Mouse (Mus musculus) intestine, embryonic 14.5 days (tissue): ENCODE data around the gene Gm10271. TPM values are rescaled to one million over a fixed set of nuclear protein-coding genes. Genes with fewer than 3 reads are reported as not detected.

Experiments used
- ATAC-seq: fragments of 200-750 bp; cut with Nextera tagmentation; replicated peaks from 2 replicates; pipeline ENCODE4 v1.8.0; 2017; ENCODE audit warnings: low read depth, moderate number of reproducible peaks, moderate TSS enrichment, moderate library complexity; ENCODE audit not compliant: low FRiP score, low TSS enrichment
- DNase-seq: peaks from one replicate; pipeline ENCODE4 v3.0.0-alpha.2; 2018; ENCODE audit warnings: low spot score
- H3K27ac ChIP-seq: fragments of 300-500 bp; sonication (generic); 2 replicates; pipeline ENCODE4 v1.5.1; 2014; ENCODE audit warnings: low read depth, mild to moderate bottlenecking, control low read depth
- H3K27me3 ChIP-seq: fragments of 300-500 bp; sonication (generic); replicated peaks from 2 replicates; pipeline ENCODE4 v1.6.1; 2014; ENCODE audit warnings: low read length, control low read depth; ENCODE audit not compliant: control insufficient read depth, insufficient read depth
- H3K36me3 ChIP-seq: fragments of 300-500 bp; sonication (generic); 2 replicates; pipeline ENCODE4 v1.6.1; 2014; ENCODE audit warnings: low read length, control low read depth; ENCODE audit not compliant: control insufficient read depth, insufficient read depth
- H3K4me1 ChIP-seq: fragments of 300-500 bp; sonication (generic); replicated peaks from 2 replicates; pipeline ENCODE4 v1.6.1; 2014; ENCODE audit warnings: low read length, control low read depth, mixed read lengths; ENCODE audit not compliant: control insufficient read depth, insufficient read depth
- H3K4me2 ChIP-seq: fragments of 300-500 bp; sonication (generic); 2 replicates; pipeline ENCODE4 v1.6.1; 2014; ENCODE audit warnings: low read length
- H3K4me3 ChIP-seq: fragments of 300-500 bp; sonication (generic); 2 replicates; pipeline ENCODE4 v1.5.1; 2014; ENCODE audit warnings: low read depth, low read length, control low read depth, mixed read lengths
- H3K9ac ChIP-seq: fragments of 300-500 bp; sonication (generic); 2 replicates; pipeline ENCODE4 v1.6.1; 2014; ENCODE audit warnings: mild to moderate bottlenecking, low read length
- H3K9me3 ChIP-seq: fragments of 300-500 bp; sonication (generic); 2 replicates; pipeline ENCODE4 v1.6.1; 2016; ENCODE audit warnings: low read length, control low read depth; ENCODE audit not compliant: control insufficient read depth
- WGBS: fragments of 180-500 bp; shearing (Covaris S2); extraction: QIAGEN DNeasy Blood & Tissue Kit; methylation state at CpG from one replicate; pipeline ENCODE4 v1.1.7; 2014; 5-methylcytosine and 5-hydroxymethylcytosine counted together
- polyA plus RNA-seq: library from polyadenylated mRNA; unstranded; fragments of >200 nt; fragmentation: Nextera tagmentation; extraction: Ambion mirVana; gene quantifications from 2 replicates; pipeline ENCODE4 v1.2.1, GENCODE M21; 2014

The Gm10271 gene
- not detected in 2 replicates for polyA plus RNA-seq

GRCm38 (mm10) chr10:116972509-116972908 lies at the start of gene Gm10271:
Gene Gm10271, minus strand, starts transcription at chr10:116972609.
- WGBS = 96% methylated on average over 6 of the region's 6 CpGs
- no peak for DNase-seq

GRCm38 (mm10) chr10:117021020-117021754 lies 48.8 kb upstream of the Gm10271 start:
- WGBS = 27% methylated on average over 21 of the region's 21 CpGs
- H3K4me1 ChIP-seq = no peaks in the 10 kb centered on the region
- no peaks in the 10 kb centered on the region for H3K27me3 ChIP-seq
- DNase-seq = no peak
- no peak overlapping the region for H3K4me3 ChIP-seq
- H3K36me3 ChIP-seq = no peaks in the 10 kb centered on the region
- H3K4me2 ChIP-seq = no peak overlapping the region
- H3K9ac ChIP-seq = no peak overlapping the region
- H3K27ac ChIP-seq = no peak overlapping the region
- ATAC-seq = no peak
- H3K9me3 ChIP-seq = no peaks in the 10 kb centered on the region

More at GRCm38 (mm10) chr10:116972509-116972908, at the start of gene Gm10271:
- no peak within 1 kb of the TSS for H3K9ac ChIP-seq
- H3K4me1 ChIP-seq = no peaks in the 10 kb centered on the region
- H3K36me3 ChIP-seq = no peaks in the 10 kb centered on the region
- no peak within 1 kb of the TSS for H3K27ac ChIP-seq
- H3K4me3 ChIP-seq = no peak within 1 kb of the TSS
- ATAC-seq = no peak
- no peaks in the 10 kb centered on the region for H3K9me3 ChIP-seq
- no peak within 1 kb of the TSS for H3K4me2 ChIP-seq
- no peaks in the 10 kb centered on the region for H3K27me3 ChIP-seq

- Histone ChIP-seq H3K4me2 (no peak overlapping the region), H3K36me3 (no peaks in the 10 kb centered on the region), H3K27ac (no peak overlapping the region), H3K27me3 (no peaks in the 10 kb centered on the region), H3K9me3 (no peaks in the 10 kb centered on the region), H3K9ac (no peak overlapping the region), H3K4me3 (no peak overlapping the region), H3K4me1 (peaks cover 8% of the 10 kb centered on the region; the same call in 1 of the 2 replicates)
- ATAC-seq (no peak), DNase-seq (no peak)
- 69% methylated on average over 7 of the region's 7 CpGs for WGBS
Measured at GRCm38 (mm10) chr10:117018281-117018840, 46.0 kb upstream of the Gm10271 start.

GRCm38 (mm10) chr10:117014565-117014964 lies 42.2 kb upstream of the Gm10271 start:
- Histone ChIP-seq H3K4me2 (no peak overlapping the region), H3K4me1 (peaks cover 8% of the 10 kb centered on the region; the same call in 1 of the 2 replicates), H3K4me3 (no peak overlapping the region), H3K27me3 (no peaks in the 10 kb centered on the region), H3K9me3 (no peaks in the 10 kb centered on the region), H3K27ac (no peak overlapping the region), H3K9ac (no peak overlapping the region), H3K36me3 (no peaks in the 10 kb centered on the region)
- WGBS = 88% methylated on average over 5 of the region's 5 CpGs
- ATAC-seq = no peak
- DNase-seq = no peak

- H3K9me3 ChIP-seq = no peaks in the 10 kb centered on the region
- H3K4me2 ChIP-seq = peak overlapping the region; percentile 39
- H3K4me1 ChIP-seq = peaks cover 8% of the 10 kb centered on the region; the same call in 1 of the 2 replicates
- ATAC-seq (peak; percentile 80), DNase-seq (peak; percentile 63)
- no peak overlapping the region for H3K4me3 ChIP-seq
- no peak overlapping the region for H3K9ac ChIP-seq
- H3K27me3 ChIP-seq = no peaks in the 10 kb centered on the region
- no peaks in the 10 kb centered on the region for H3K36me3 ChIP-seq
- H3K27ac ChIP-seq = no peak overlapping the region
- 6% methylated on average over 12 of the region's 12 CpGs for WGBS
Measured at GRCm38 (mm10) chr10:117013689-117014390, 41.4 kb upstream of the Gm10271 start.

GRCm38 (mm10) chr10:117011047-117011446 lies 38.6 kb upstream of the Gm10271 start:
- 75% methylated on average over 8 of the region's 8 CpGs for WGBS
- H3K27ac ChIP-seq = no peak overlapping the region
- peaks cover 8% of the 10 kb centered on the region; the same call in 1 of the 2 replicates for H3K4me1 ChIP-seq
- no peak overlapping the region for H3K4me2 ChIP-seq
- no peak overlapping the region for H3K4me3 ChIP-seq
- H3K9me3 ChIP-seq = no peaks in the 10 kb centered on the region
- no peak for ATAC-seq
- no peaks in the 10 kb centered on the region for H3K36me3 ChIP-seq
- H3K27me3 ChIP-seq = no peaks in the 10 kb centered on the region
- DNase-seq = no peak
- H3K9ac ChIP-seq = no peak overlapping the region

- no peak overlapping the region for H3K4me3 ChIP-seq
- peaks cover 8% of the 10 kb centered on the region; the same call in 1 of the 2 replicates for H3K4me1 ChIP-seq
- ATAC-seq (no peak), DNase-seq (no peak)
- no peaks in the 10 kb centered on the region for H3K27me3 ChIP-seq
- no peaks in the 10 kb centered on the region for H3K36me3 ChIP-seq
- no peak overlapping the region for H3K4me2 ChIP-seq
- no peak overlapping the region for H3K9ac ChIP-seq
- H3K27ac ChIP-seq = no peak overlapping the region
- 84% methylated on average over 6 of the region's 6 CpGs for WGBS
- H3K9me3 ChIP-seq = no peaks in the 10 kb centered on the region
Measured at GRCm38 (mm10) chr10:117009691-117010090, 37.3 kb upstream of the Gm10271 start.

- ATAC-seq (no peak), DNase-seq (no peak)
- no peaks in the 10 kb centered on the region for H3K27me3 ChIP-seq
- no peak overlapping the region for H3K4me3 ChIP-seq
- no peaks in the 10 kb centered on the region for H3K36me3 ChIP-seq
- no peaks in the 10 kb centered on the region for H3K4me1 ChIP-seq
- no peak overlapping the region for H3K27ac ChIP-seq
- H3K9ac ChIP-seq = no peak overlapping the region
- no peak overlapping the region for H3K4me2 ChIP-seq
- 52% methylated on average over 12 of the region's 12 CpGs for WGBS
- H3K9me3 ChIP-seq = no peaks in the 10 kb centered on the region
Measured at GRCm38 (mm10) chr10:117005707-117006464, 33.5 kb upstream of the Gm10271 start.
